Mouse (Mus musculus) liver, embryonic 14.5 days (tissue): ENCODE data around the gene Ccdc137.
"Not testable (repeated sequence)": the region's sequence is repeated elsewhere in the genome, so short reads cannot be mapped to it uniquely, and the experiment has no call there.

ENCODE experiments used
- CTCF ChIP-seq: IDR thresholded peaks from 2 replicates; pipeline ENCODE4 v1.5.1; 2016; ENCODE audit warnings: antibody characterized with exemption, low read depth, control low read depth
- EP300 ChIP-seq: IDR thresholded peaks from 2 replicates; pipeline ENCODE4 v1.6.1; 2016; ENCODE audit warnings: antibody characterized with exemption, low read depth

GRCm38 (mm10) chr11:120413621-120414020 is 44.3 kb upstream of the Ccdc137 start:
- not testable (repeated sequence) for TF ChIP-seq CTCF, EP300
